Mouse (Mus musculus): ENCODE measurements around the gene Hoxc6.

Hoxc6 gene

GRCm38 (mm10) chr15:102990461-102991397, 7.3 kb upstream of the Hoxc6 start, which contains the start of gene Hoxc8:
Gene Hoxc8, plus strand, starts transcription at chr15:102990607.
- no peak for DNase-seq (ENCODE audit: low spot score in 2 of 2)

DNA sequence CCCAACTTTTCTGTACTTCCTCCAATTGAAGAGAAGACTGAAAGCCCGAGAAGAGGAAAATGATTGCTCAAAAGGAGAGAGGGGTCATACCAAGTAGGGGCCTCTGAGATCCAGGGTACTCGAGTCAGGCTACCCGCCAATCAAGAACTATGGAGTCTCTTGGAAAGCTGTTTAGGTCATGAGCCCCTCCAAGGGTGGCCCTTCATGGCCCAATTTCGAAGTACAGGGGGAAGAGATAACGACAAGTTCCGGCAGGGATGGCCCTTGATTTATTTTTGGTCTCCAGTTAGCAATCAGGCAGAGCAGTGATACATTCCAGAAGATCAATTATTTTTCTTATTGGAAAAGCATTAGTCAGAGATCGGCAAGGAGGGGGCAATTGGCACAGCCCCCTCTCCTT, 6.3 kb upstream of the Hoxc6 start:
- DNase-seq (ENCODE audit: low spot score in 2 of 2) = no peak

DNA sequence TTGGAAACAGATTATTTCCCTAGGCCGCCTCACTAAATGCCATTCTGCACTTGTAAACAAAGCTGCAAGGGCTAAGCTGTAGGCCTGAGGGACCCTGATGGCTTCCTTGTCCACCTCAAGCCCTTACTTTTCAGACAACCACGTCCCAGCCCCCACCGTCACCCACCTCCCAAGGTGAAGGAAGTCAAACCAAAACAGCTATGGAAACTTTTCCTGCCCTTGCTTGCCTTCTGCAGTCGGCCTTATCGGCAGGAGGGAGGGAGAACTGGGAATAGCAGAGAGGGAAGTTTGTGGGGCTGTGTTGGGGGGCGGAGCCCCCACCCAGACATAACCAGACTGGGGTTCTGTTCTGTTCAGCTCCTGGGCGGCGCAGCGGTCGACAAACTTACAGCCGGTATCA, 5.9 kb upstream of the Hoxc6 start:
- DNase-seq (ENCODE audit: low spot score in 2 of 2) = no peak

- no peak for DNase-seq (ENCODE audit: low spot score in 2 of 2)
These were observed 5.2 kb upstream of the Hoxc6 start for GRCm38 (mm10) chr15:102992863-102993262.

- DNase-seq (ENCODE audit: low spot score in 2 of 2) = no peak
These were observed 1.5 kb upstream of the Hoxc6 start for GRCm38 (mm10) chr15:102996548-102996947.

DNA sequence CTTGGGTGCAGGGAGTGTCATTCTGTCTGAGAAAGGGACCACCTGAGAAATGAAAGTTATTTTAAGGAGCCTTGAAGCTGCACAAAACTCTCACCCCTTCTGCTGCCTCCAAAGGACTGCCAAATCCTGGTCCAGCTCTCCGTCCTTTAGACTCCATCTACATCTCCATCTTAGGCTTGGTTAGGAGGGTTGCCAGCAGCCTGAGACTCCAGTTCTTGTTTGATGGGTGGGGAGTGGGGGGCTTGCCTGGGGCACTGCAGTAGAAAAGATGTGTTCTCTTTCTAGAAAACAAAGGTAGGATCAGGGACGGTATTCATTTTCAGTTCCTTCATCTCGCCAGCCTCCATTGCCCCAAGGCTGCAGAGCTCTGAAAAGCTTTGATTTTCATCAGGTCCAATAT, 626 bp upstream of the Hoxc6 start:
- DNase-seq (ENCODE audit: low spot score in 2 of 2) = no peak

DNA sequence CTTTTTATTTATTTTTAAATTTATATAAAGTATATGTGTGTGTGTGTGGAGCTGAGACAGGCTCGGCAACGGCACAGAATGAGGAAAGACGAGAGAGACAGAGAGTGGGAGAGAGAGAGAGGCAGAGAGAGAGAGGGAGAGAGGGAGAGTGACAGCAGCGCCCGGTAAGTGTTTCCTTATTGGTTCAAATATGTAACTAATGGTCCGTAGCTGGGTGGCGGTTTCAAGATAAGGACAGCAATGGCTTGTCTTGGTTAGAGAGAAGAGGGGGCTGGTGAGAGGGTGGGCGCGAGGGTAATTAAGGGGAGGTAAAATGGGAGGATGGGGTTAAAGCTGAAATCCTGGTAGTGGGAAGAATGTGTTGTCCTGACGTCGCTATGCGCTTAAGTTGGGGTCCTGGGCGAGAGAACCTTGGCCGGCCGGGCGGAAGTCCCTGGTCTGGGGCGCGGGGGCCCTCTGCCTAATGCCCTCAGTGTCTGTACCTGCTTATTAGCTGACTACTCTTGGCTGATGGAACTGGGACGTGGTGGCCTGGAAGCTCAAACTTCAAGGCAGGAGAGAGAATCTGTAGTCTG, 638 bp downstream of the Hoxc6 start:
- no peak for DNase-seq (ENCODE audit: low spot score in 2 of 2)

- peak in 1 of 2 experiments; percentile 84 for DNase-seq (ENCODE audit: low spot score in 2 of 2)
These were observed 1.2 kb downstream of the Hoxc6 start for GRCm38 (mm10) chr15:102999183-102999831.

DNA sequence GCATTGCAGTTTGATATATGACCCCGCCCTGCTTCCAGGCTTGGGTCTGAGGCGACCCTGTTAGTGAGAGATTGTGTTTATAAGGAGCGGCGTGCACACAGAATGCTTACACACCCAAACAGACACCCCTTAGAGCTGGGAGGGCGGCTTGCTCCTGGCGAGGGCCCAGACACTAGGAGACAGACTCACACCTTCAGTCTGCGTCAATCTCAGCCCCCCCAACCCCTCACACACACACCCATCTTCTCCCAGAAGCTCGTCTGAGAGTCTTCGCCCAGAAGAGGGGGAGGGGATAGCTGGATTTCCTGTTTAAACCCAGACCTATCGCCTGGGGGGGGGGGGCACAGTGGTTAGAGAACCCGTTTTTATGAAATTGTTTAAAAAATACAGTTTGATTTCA, 1.9 kb downstream of the Hoxc6 start:
- DNase-seq (ENCODE audit: low spot score in 2 of 2) = no peak

DNA sequence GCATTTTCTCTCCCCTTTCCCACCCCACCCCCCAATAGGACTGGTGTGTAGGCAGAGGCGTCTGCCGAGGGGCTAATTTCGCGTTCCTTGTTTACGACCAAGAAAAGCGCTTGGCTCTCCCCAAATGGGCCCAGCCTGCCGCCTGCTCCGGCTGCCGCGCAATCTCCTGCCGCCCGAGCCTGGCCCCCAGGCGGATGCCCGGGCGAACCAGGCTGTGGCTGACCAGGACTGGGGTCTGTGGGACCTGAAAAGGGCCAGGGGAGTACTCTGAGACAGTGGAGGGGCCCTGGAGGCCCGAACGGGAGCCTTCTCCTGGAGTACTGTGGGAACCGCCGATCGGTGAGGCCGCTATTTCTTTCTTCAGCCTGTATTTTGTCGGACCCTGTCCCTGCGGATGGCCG, 2.4 kb downstream of the Hoxc6 start:
- DNase-seq (ENCODE audit: low spot score in 2 of 2) = no peak

- no peak for DNase-seq (ENCODE audit: low spot score in 2 of 2)
These were observed 3.3 kb downstream of the Hoxc6 start for GRCm38 (mm10) chr15:103001370-103001769.

DNA sequence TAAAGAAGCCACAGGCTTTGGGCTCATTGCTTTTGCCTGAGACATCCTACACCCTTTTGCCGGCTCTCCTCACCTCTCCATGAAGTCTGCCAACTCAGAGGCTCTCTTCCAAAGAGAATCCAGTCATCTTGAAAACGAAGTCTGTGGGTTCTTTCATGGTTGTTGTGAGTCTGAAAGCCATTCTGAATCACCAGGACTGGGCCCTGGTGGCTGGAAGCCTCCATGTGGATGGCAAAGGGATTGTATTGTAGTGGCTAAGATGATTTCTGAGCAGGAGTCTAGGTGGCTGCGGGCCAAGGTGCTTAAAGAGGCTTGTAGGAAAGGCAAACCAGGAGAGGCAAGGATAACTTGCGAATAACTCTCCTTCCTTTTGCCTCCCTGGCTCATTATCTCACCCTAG, 4.1 kb downstream of the Hoxc6 start:
- no peak for DNase-seq (ENCODE audit: low spot score in 2 of 2)

DNA sequence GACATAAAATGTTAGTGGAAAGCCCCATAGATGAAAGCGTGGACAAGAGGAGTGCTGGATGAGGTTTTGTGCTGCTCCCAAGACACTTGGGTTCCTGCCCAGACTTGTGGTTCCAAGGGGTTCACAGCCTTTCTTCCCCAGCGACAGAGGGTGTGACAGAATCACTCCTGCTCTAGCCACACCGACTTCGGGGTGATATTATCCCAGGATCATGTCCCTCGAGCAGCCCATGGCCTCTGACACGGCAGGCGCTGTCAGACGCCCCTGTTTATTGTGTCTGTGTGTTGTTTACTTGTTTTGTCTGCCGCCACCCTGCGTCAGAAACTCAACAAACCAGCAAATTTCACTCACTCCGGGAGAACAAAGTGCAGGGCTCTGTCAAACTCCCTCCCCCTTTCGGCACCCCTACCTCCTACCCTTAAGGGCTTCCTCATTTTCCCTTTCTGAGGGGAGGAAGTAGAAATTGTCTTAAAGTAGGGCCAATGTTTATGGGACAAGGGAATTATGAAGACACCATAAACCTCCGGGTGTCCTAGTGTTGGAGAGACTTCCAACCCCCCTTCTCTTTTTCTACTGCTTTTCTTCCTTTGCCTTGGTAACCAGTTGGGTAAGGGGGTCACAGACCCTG, 4.9 kb downstream of the Hoxc6 start:
- DNase-seq (ENCODE audit: low spot score in 2 of 2) = no peak

DNA sequence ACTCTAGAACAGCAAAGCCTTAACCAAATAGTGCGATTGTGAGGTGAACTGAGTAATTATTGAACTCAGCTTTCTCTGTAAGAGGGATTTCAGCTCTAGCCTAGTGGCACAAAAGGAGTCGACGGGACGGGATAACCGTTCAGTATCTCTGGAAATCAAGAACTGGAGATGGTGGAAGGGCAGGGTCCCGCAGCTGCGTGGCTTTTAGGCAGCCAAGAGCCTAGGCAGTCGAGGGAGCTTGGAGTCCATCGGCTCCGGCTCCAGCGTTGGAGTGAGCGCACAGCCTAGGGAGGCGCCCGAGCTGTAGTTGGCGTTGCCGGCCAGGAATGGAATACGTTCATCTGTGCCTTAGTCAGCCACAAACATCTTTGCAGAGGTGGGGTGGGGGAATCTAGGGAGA, 7.3 kb downstream of the Hoxc6 start:
- no peak for DNase-seq (ENCODE audit: low spot score in 2 of 2)

DNA sequence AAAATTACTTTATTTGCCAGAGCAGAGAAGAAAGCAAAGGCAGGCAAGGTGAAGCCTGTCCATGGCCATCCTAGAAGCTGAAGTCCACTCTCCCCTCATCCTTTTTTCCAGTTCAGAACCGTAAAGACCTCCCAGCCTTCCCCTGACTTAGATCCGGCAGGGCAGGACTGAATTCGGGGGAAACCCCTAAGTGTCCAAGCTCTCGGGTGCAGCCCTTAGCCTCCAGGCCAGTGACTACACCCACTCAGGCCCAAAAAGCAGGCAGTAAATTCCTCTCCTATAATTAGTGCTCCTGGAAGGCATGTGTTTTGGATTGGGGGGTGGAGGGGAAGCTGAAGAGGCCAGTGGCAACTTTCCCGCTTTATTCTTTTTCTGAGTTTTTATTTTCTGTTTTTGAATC, 7.7 kb downstream of the Hoxc6 start:
- DNase-seq (ENCODE audit: low spot score in 2 of 2) = no peak

- no peak for DNase-seq (ENCODE audit: low spot score in 2 of 2)
These were observed 8.3 kb downstream of the Hoxc6 start for GRCm38 (mm10) chr15:103006326-103006725.

DNA sequence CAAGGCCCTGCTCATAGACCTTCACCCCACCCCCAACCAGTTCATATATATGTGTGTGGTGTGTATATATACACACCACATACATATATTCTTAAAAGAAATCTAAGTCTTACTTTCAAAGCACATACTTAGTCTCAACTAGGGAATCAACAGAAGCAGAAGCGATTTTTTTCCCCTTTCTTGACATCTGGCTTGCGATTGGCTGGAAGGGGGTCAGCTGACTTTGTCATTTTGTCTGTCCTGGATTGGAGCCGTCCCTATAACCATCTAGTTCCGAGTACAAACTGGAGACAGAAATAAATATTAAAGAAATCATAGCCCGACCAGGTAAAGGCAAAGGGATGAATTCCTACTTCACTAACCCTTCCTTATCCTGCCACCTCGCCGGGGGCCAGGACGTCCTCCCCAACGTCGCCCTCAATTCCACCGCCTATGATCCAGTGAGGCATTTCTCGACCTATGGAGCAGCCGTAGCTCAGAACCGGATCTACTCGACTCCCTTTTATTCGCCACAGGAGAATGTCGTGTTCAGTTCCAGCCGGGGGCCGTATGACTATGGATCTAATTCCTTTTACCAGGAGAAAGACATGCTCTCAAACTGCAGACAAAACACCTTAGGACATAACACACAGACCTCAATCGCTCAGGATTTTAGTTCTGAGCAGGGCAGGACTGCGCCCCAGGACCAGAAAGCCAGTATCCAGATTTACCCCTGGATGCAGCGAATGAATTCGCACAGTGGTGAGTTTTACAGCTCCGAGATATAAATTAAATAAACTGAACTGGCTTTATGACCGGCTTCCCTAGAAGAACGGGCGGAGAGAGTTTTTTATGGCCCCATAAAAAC, 11.4 kb downstream of the Hoxc6 start:
- DNase-seq (ENCODE audit: low spot score in 2 of 2) = no peak

DNA sequence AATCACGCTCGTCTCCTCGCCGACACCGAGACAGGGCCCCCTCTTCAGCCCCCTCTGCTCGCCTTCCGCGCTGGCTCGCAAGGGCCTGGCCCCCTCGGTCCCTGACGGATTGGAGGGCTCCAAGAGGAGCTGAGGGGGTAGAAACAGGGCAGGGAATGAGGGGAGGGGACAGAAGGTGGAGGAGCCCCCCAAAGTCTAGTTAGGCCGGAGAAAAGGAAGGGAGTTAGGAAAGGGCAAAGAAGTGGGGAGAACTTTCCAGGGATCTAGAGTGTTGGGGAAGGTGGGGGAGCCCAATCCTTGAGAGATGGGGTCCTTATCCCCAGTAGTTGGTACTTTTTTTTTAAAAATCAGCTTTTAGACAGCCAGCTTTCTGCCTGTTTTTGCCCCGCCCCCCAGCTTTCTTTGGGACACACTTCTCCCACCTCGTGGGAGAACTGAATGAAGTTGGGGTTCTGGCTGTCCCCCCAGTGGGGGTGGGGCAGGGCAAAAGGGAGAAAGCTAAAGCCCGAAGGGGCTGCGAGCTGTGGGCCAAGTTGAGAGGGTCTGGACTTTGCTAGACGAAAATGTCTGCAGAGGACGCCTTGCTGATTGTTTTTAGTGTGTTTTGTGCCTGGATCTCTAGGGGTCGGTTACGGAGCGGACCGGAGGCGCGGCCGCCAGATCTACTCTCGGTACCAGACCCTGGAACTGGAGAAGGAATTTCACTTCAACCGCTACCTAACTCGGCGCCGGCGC, 12.2 kb downstream of the Hoxc6 start:
- no peak for DNase-seq (ENCODE audit: low spot score in 2 of 2)

GRCm38 (mm10) chr15:103010847-103011555, 12.9 kb downstream of the Hoxc6 start:
- DNase-seq (ENCODE audit: low spot score in 2 of 2) = no peak

GRCm38 (mm10) chr15:103011928-103012486, 13.9 kb downstream of the Hoxc6 start:
- no peak for DNase-seq (ENCODE audit: low spot score in 2 of 2)
